Mouse (Mus musculus) midbrain, postnatal 0 days (tissue): ENCODE measurements around the gene Prim2. TPM values are rescaled to one million over a fixed set of nuclear protein-coding genes. Genes with fewer than 3 reads are reported as not detected.

ENCODE experiments used
- ATAC-seq: fragments of 200-750 bp; cut with Nextera tagmentation; 2 replicates; pipeline ENCODE4 v1.8.0; 2017; ENCODE audit warnings: moderate number of reproducible peaks, mild to moderate bottlenecking, moderate TSS enrichment, moderate library complexity; ENCODE audit not compliant: low FRiP score
- DNase-seq: peaks from one replicate; pipeline ENCODE4 v3.0.0-alpha.2; 2015; ENCODE audit warnings: low spot score
- H3K27ac ChIP-seq: fragments of 300-500 bp; sonication (generic); 2 replicates; pipeline ENCODE4 v1.5.1; 2014; ENCODE audit warnings: low read depth, mild to moderate bottlenecking, low read length, mixed read lengths
- H3K27me3 ChIP-seq: fragments of 300-500 bp; sonication (generic); 2 replicates; pipeline ENCODE4 v1.6.1; 2014; ENCODE audit warnings: low read length, control low read depth, mixed read lengths; ENCODE audit not compliant: insufficient read depth
- H3K36me3 ChIP-seq: fragments of 300-500 bp; sonication (generic); 2 replicates; pipeline ENCODE4 v1.6.1; 2014; ENCODE audit warnings: low read length, control low read depth, mixed read lengths; ENCODE audit not compliant: insufficient read depth
- H3K4me1 ChIP-seq: fragments of 300-500 bp; sonication (generic); 2 replicates; pipeline ENCODE4 v1.6.1; 2014; ENCODE audit warnings: mild to moderate bottlenecking, control low read depth, antibody characterized with exemption, low read length, mixed read lengths; ENCODE audit not compliant: insufficient read depth
- H3K4me2 ChIP-seq: fragments of 300-500 bp; sonication (generic); 2 replicates; pipeline ENCODE4 v1.6.1; 2014; ENCODE audit warnings: low read depth, mild to moderate bottlenecking, low read length, mixed read lengths; ENCODE audit not compliant: poor library complexity, severe bottlenecking
- H3K4me3 ChIP-seq: fragments of 300-500 bp; sonication (generic); 2 replicates; pipeline ENCODE4 v1.5.1; 2014; ENCODE audit warnings: low read depth, mild to moderate bottlenecking, low read length, moderate library complexity
- H3K9ac ChIP-seq: fragments of 300-500 bp; sonication (generic); replicated peaks from 2 replicates; pipeline ENCODE4 v1.6.1; 2014; ENCODE audit warnings: mild to moderate bottlenecking, low read length, moderate library complexity, mixed read lengths; ENCODE audit not compliant: poor library complexity, severe bottlenecking
- H3K9me3 ChIP-seq: fragments of 300-500 bp; sonication (generic); 2 replicates; pipeline ENCODE4 v1.6.1; 2016; ENCODE audit warnings: low read length, control low read depth
- CTCF ChIP-seq: IDR thresholded peaks from 2 replicates; pipeline ENCODE4 v1.5.1; 2016; ENCODE audit warnings: antibody characterized with exemption, mild to moderate bottlenecking
- WGBS: fragments of 180-500 bp; shearing (Covaris S2); extraction: QIAGEN DNeasy Blood & Tissue Kit; methylation state at CpG from one replicate; pipeline ENCODE4 v1.1.7; 2014; 5-methylcytosine and 5-hydroxymethylcytosine counted together
- polyA plus RNA-seq: library from polyadenylated mRNA; unstranded; fragments of >200 nt; fragmentation: Nextera tagmentation; extraction: Ambion mirVana; gene quantifications from 2 replicates; pipeline ENCODE4 v1.2.1, GENCODE M21; 2015
- total RNA-seq: library from RNA; depleted of rRNA; stranded (reverse); fragments of >200 nt; gene quantifications from 2 replicates; pipeline ENCODE4 v1.2.3, GENCODE M21; 2014

Prim2 gene
- total and polyA plus RNA-seq, 2 experiments from 2014 or later, result 12.6 to 18.7 TPM

- Histone ChIP-seq H3K4me1 (no peaks in the 10 kb centered on the region), H3K9me3 (no peaks in the 10 kb centered on the region), H3K27me3 (no peaks in the 10 kb centered on the region), H3K27ac (no peak overlapping the region), H3K9ac (no peak overlapping the region), H3K36me3 (no peaks in the 10 kb centered on the region), H3K4me3 (no peak overlapping the region), H3K4me2 (no peak overlapping the region)
- no peak for DNase-seq
- TF ChIP-seq CTCF, result no peak
- 35% methylated on average over 3 of the region's 3 CpGs for WGBS
- ATAC-seq, result no peak
These were observed 174.0 kb downstream of the Prim2 start for GRCm38 (mm10) chr1:33495586-33495985.

- no peak overlapping the region for H3K27ac ChIP-seq
- 58% methylated on average over 8 of the region's 8 CpGs for WGBS
- H3K9ac ChIP-seq, result no peak overlapping the region
- no peaks in the 10 kb centered on the region for H3K36me3 ChIP-seq
- DNase-seq (no peak), ATAC-seq (no peak)
- no peaks in the 10 kb centered on the region for H3K4me1 ChIP-seq
- H3K9me3 ChIP-seq, result no peaks in the 10 kb centered on the region
- no peak overlapping the region for H3K4me3 ChIP-seq
- H3K4me2 ChIP-seq, result no peak overlapping the region
- TF ChIP-seq CTCF, result no peak
- H3K27me3 ChIP-seq, result no peaks in the 10 kb centered on the region
These were observed 174.4 kb downstream of the Prim2 start for GRCm38 (mm10) chr1:33495203-33495553.

GRCm38 (mm10) chr1:33494524-33495202 lies 174.9 kb downstream of the Prim2 start:
- DNase-seq (peak; percentile 47), ATAC-seq (0 out of 2 replicates have a peak, but pooled peaks have one; percentile 59)
- H3K9me3 ChIP-seq, result no peaks in the 10 kb centered on the region
- H3K4me2 ChIP-seq, result no peak overlapping the region
- no peaks in the 10 kb centered on the region for H3K36me3 ChIP-seq
- no peaks in the 10 kb centered on the region for H3K27me3 ChIP-seq
- no peak overlapping the region for H3K4me3 ChIP-seq
- no peak overlapping the region for H3K9ac ChIP-seq
- H3K4me1 ChIP-seq, result no peaks in the 10 kb centered on the region
- no peak overlapping the region for H3K27ac ChIP-seq
- 16% methylated on average over 2 of the region's 2 CpGs for WGBS
- TF ChIP-seq CTCF, result no peak

- H3K9ac ChIP-seq, result no peak overlapping the region
- H3K4me3 ChIP-seq, result no peak overlapping the region
- WGBS, result 62% methylated on average over 6 of the region's 6 CpGs
- no peak overlapping the region for H3K27ac ChIP-seq
- H3K27me3 ChIP-seq, result no peaks in the 10 kb centered on the region
- no peak for ATAC-seq
- no peaks in the 10 kb centered on the region for H3K9me3 ChIP-seq
- no peaks in the 10 kb centered on the region for H3K4me1 ChIP-seq
- no peak for DNase-seq
- no peak for TF ChIP-seq CTCF
- H3K4me2 ChIP-seq, result no peak overlapping the region
- no peaks in the 10 kb centered on the region for H3K36me3 ChIP-seq
These were observed 179.4 kb downstream of the Prim2 start for GRCm38 (mm10) chr1:33490220-33490619.

GRCm38 (mm10) chr1:33488372-33488771 lies 181.2 kb downstream of the Prim2 start:
- no peaks in the 10 kb centered on the region for H3K36me3 ChIP-seq
- no peak overlapping the region for H3K4me2 ChIP-seq
- no peak overlapping the region for H3K9ac ChIP-seq
- 96% methylated on average over 5 of the region's 5 CpGs for WGBS
- no peak for TF ChIP-seq CTCF
- H3K27me3 ChIP-seq, result no peaks in the 10 kb centered on the region
- no peaks in the 10 kb centered on the region for H3K9me3 ChIP-seq
- H3K4me1 ChIP-seq, result no peaks in the 10 kb centered on the region
- H3K4me3 ChIP-seq, result no peak overlapping the region
- no peak for DNase-seq
- H3K27ac ChIP-seq, result no peak overlapping the region
- no peak for ATAC-seq

- H3K9ac ChIP-seq, result no peak overlapping the region
- no peak for DNase-seq
- TF ChIP-seq CTCF, result no peak
- H3K4me1 ChIP-seq, result no peaks in the 10 kb centered on the region
- H3K36me3 ChIP-seq, result no peaks in the 10 kb centered on the region
- no peaks in the 10 kb centered on the region for H3K9me3 ChIP-seq
- no peak for ATAC-seq
- H3K4me2 ChIP-seq, result no peak overlapping the region
- H3K4me3 ChIP-seq, result no peak overlapping the region
- 89% methylated on average over 3 of the region's 3 CpGs for WGBS
- no peaks in the 10 kb centered on the region for H3K27me3 ChIP-seq
- no peak overlapping the region for H3K27ac ChIP-seq
These were observed 185.8 kb downstream of the Prim2 start for GRCm38 (mm10) chr1:33483746-33484145.
